Mouse (Mus musculus) stomach, postnatal 0 days (tissue): ENCODE measurements around the gene Pde9a. TPM values are rescaled to one million over a fixed set of nuclear protein-coding genes. Genes with fewer than 3 reads are reported as not detected.

ENCODE experiments used
- ATAC-seq: fragments of 200-750 bp; cut with Nextera tagmentation; 2 replicates; pipeline ENCODE4 v1.8.0; 2017; ENCODE audit not compliant: low FRiP score, low TSS enrichment
- DNase-seq: peaks from one replicate; pipeline ENCODE4 v3.0.0-alpha.2; 2016; ENCODE audit warnings: low spot score
- H3K27ac ChIP-seq: fragments of 300-500 bp; sonication (generic); replicated peaks from 2 replicates; pipeline ENCODE4 v1.5.1; 2014; ENCODE audit warnings: mild to moderate bottlenecking, control low read depth
- H3K27me3 ChIP-seq: fragments of 300-500 bp; sonication (generic); 2 replicates; pipeline ENCODE4 v1.6.1; 2014; ENCODE audit warnings: low read length; ENCODE audit not compliant: control insufficient read depth, insufficient read depth
- H3K36me3 ChIP-seq: fragments of 300-500 bp; sonication (generic); 2 replicates; pipeline ENCODE4 v1.6.1; 2014; ENCODE audit warnings: low read length, mixed read lengths; ENCODE audit not compliant: control insufficient read depth, insufficient read depth
- H3K4me1 ChIP-seq: fragments of 300-500 bp; sonication (generic); replicated peaks from 2 replicates; pipeline ENCODE4 v1.6.1; 2014; ENCODE audit warnings: antibody characterized with exemption; ENCODE audit not compliant: control insufficient read depth, insufficient read depth
- H3K4me2 ChIP-seq: fragments of 300-500 bp; sonication (generic); replicated peaks from 2 replicates; pipeline ENCODE4 v1.6.1; 2014; ENCODE audit warnings: low read depth, mild to moderate bottlenecking, control low read depth, moderate library complexity
- H3K4me3 ChIP-seq: fragments of 300-500 bp; sonication (generic); 2 replicates; pipeline ENCODE4 v1.5.1; 2014; ENCODE audit warnings: low read depth, low read length, control low read depth
- H3K9ac ChIP-seq: fragments of 300-500 bp; sonication (generic); 2 replicates; pipeline ENCODE4 v1.6.1; 2014; ENCODE audit warnings: mild to moderate bottlenecking, low read length, control low read depth, mixed read lengths
- H3K9me3 ChIP-seq: fragments of 300-500 bp; sonication (generic); 2 replicates; pipeline ENCODE4 v1.6.1; 2016; ENCODE audit warnings: low read length; ENCODE audit not compliant: control insufficient read depth
- CTCF ChIP-seq: IDR thresholded peaks from 2 replicates; pipeline ENCODE4 v1.5.1; 2016; ENCODE audit warnings: antibody characterized with exemption, low read depth, mild to moderate bottlenecking, moderate library complexity
- EP300 ChIP-seq: optimal IDR thresholded peaks from 2 replicates; pipeline ENCODE3; 2016; ENCODE audit warnings: antibody characterized with exemption
- WGBS: fragments of 180-500 bp; shearing (Covaris S2); extraction: QIAGEN DNeasy Blood & Tissue Kit; methylation state at CpG from one replicate; pipeline ENCODE4 v1.1.7; 2014; 5-methylcytosine and 5-hydroxymethylcytosine counted together
- polyA plus RNA-seq: library from polyadenylated mRNA; unstranded; fragments of >200 nt; fragmentation: Nextera tagmentation; extraction: Ambion mirVana; gene quantifications from 2 replicates; pipeline ENCODE4 v1.2.1, GENCODE M21; 2015

Gene Pde9a
- polyA plus RNA-seq, 1 experiment from 2014 or later, result 11.6 TPM

- no peaks in the 10 kb centered on the region for H3K36me3 ChIP-seq
- H3K27me3 ChIP-seq, result no peaks in the 10 kb centered on the region
- H3K9me3 ChIP-seq, result no peaks in the 10 kb centered on the region
- ATAC-seq, result no peak
- H3K27ac ChIP-seq, result no peak overlapping the region
- no peaks in the 10 kb centered on the region for H3K4me1 ChIP-seq
- H3K4me3 ChIP-seq, result no peak overlapping the region
- no peak overlapping the region for H3K9ac ChIP-seq
- TF ChIP-seq EP300, result no peak
- TF ChIP-seq CTCF, result no peak
- no peak for DNase-seq
- WGBS, result 76% methylated on average over 16 of the region's 16 CpGs
- H3K4me2 ChIP-seq, result no peak overlapping the region
Observed at GRCm38 (mm10) chr17:31420658-31421057, 34.6 kb downstream of the Pde9a start.

GRCm38 (mm10) chr17:31422381-31422780 lies 36.4 kb downstream of the Pde9a start:
- Histone ChIP-seq H3K9me3 (no peaks in the 10 kb centered on the region), H3K4me1 (no peaks in the 10 kb centered on the region), H3K4me3 (no peak overlapping the region), H3K4me2 (no peak overlapping the region), H3K27ac (no peak overlapping the region), H3K27me3 (no peaks in the 10 kb centered on the region), H3K9ac (no peak overlapping the region), H3K36me3 (no peaks in the 10 kb centered on the region)
- DNase-seq, result no peak
- TF ChIP-seq EP300 (no peak), CTCF (no peak)
- ATAC-seq, result no peak
- WGBS, result 91% methylated on average over 1 of the region's 1 CpGs

- ATAC-seq (no peak), DNase-seq (no peak)
- TF ChIP-seq CTCF (no peak), EP300 (no peak)
- Histone ChIP-seq H3K36me3 (no peaks in the 10 kb centered on the region), H3K4me3 (no peak overlapping the region), H3K9me3 (no peaks in the 10 kb centered on the region), H3K27me3 (no peaks in the 10 kb centered on the region), H3K27ac (no peak overlapping the region; the same call in 1 of the 2 replicates), H3K9ac (no peak overlapping the region), H3K4me2 (no peak overlapping the region), H3K4me1 (no peaks in the 10 kb centered on the region)
- 21% methylated on average over 2 of the region's 2 CpGs for WGBS
Observed at GRCm38 (mm10) chr17:31423020-31423419, 37.0 kb downstream of the Pde9a start.

DNA sequence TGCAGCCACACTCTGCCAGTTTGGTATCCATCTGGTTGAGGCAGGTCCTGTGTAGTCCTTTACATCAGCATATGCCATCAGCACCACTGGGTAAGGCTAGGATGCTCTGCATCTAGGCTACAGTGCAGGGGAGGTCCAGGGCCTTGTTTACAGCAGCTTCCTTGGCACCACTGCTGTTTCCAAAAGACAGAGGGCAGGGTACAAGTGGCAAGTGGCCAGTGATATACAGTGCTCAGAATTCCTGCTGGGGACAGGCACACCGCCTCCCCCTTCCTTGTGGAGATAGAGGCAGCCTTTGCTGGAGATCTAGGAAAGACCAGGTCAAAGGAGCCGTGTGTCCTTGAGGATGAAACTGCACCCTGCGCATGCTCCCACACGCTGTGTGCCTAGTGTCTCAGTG lies 38.3 kb downstream of the Pde9a start:
- DNase-seq (no peak), ATAC-seq (no peak; the same call in 1 of the 2 replicates)
- Histone ChIP-seq H3K9ac (no peak overlapping the region), H3K27ac (no peak overlapping the region), H3K4me1 (no peaks in the 10 kb centered on the region), H3K36me3 (no peaks in the 10 kb centered on the region), H3K27me3 (no peaks in the 10 kb centered on the region), H3K9me3 (no peaks in the 10 kb centered on the region), H3K4me2 (no peak overlapping the region), H3K4me3 (no peak overlapping the region)
- no peak for TF ChIP-seq CTCF
- TF ChIP-seq EP300, result no peak
- WGBS, result 79% methylated on average over 4 of the region's 4 CpGs

- H3K27me3 ChIP-seq, result no peaks in the 10 kb centered on the region
- H3K27ac ChIP-seq, result no peak overlapping the region
- no peak overlapping the region for H3K9ac ChIP-seq
- H3K9me3 ChIP-seq, result no peaks in the 10 kb centered on the region
- DNase-seq (no peak), ATAC-seq (peak; percentile 22; the same call in 1 of the 2 replicates)
- no peak overlapping the region for H3K4me3 ChIP-seq
- no peak overlapping the region for H3K4me2 ChIP-seq
- no peaks in the 10 kb centered on the region for H3K36me3 ChIP-seq
- no peaks in the 10 kb centered on the region for H3K4me1 ChIP-seq
- WGBS, result 49% methylated on average over 8 of the region's 8 CpGs
- TF ChIP-seq CTCF (no peak), EP300 (no peak)
Observed at GRCm38 (mm10) chr17:31424798-31425197, 38.8 kb downstream of the Pde9a start.

DNA sequence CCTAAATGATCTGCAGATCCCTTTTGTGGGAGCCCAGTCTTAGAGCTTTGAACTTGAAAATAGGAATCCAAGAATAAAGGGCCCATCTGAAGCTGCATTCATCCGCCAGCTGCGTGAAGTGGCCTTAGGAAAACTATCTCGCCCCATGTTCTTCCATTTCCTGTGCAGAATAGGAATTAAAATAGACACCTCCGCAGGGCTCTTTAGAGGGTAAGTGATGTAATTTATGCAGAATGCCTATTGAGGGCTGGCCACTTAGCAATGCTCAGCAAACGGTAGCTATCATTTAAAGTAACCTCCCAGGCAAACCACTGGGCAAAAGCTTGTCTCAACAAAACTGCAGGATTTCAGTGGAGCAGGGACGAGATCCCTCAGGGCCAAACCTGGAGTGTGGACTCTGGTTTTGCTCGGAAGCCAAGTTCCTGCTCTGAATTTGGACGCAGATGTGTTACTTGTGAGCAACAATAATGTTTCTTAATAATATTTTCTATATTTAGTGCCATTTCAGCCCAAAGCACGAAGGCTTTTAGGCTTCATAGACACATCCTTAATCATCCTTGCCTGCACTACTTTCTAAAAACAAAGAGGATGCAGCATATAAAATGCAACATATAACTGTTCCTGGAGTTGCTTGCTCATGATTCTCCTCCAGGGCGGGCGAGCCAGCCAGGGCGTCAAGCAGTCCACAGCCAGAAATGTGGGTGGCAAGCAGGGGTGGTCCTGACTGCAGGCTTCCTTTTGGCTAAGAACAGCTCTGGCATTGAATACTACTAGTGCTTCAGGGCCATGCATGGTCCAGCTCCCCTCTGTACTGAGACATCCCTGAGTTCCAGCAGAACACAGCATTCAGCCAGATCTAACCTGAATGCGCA lies 40.1 kb downstream of the Pde9a start:
- ATAC-seq (no peak), DNase-seq (no peak)
- Histone ChIP-seq H3K9me3 (no peaks in the 10 kb centered on the region), H3K27ac (no peak overlapping the region), H3K4me1 (no peaks in the 10 kb centered on the region), H3K9ac (no peak overlapping the region), H3K36me3 (no peaks in the 10 kb centered on the region), H3K4me2 (no peak overlapping the region), H3K27me3 (no peaks in the 10 kb centered on the region), H3K4me3 (no peak overlapping the region)
- no peak for TF ChIP-seq CTCF
- no peak for TF ChIP-seq EP300
- WGBS, result 73% methylated on average over 13 of the region's 13 CpGs
